Mouse (Mus musculus) megakaryocyte, embryonic 14.5 days (primary cell): ENCODE measurements around the gene H2-DMb1.

Experiments
- FLI1 ChIP-seq: IDR thresholded peaks from 2 replicates; pipeline ENCODE4 v1.6.1; 2012; ENCODE audit warnings: low read length, inconsistent platforms, mixed read lengths
- GATA1 ChIP-seq: IDR thresholded peaks from 3 replicates; pipeline ENCODE4 v1.6.1; 2012; ENCODE audit warnings: mixed read lengths, low read length, inconsistent platforms, borderline replicate concordance

DNA sequence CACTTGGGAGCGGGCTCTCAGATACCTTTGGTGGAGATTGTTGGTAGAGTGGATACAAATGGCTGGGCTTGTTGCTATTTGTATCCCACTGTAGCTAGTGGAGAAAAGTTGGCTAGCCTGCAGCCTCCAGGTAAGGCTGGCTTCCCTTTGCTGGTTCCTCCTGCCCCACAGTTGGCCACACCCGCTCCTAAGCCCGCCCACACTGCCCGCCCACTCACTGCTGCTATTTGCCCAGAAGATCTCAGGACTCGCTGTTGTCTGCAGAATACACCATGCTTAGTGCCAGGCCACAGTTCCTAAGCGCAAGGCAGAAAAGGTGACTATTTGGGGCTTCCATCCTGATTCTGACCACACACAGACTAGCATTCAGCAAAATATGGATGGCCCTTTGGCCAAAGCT lies 25.4 kb upstream of the H2-DMb1 start:
- TF ChIP-seq GATA1 (no peak), FLI1 (no peak)
